Mouse (Mus musculus) bone marrow macrophage, adult 2 months (primary cell): ENCODE data around the gene S100g.

Experiments
- CTCF ChIP-seq: IDR thresholded peaks from 2 replicates; pipeline ENCODE4 v1.5.1; 2012; ENCODE audit warnings: low read depth, mild to moderate bottlenecking, low read length, moderate library complexity
- POLR2A ChIP-seq: IDR thresholded peaks from 2 replicates; pipeline ENCODE4 v1.6.1; 2012; ENCODE audit warnings: mild to moderate bottlenecking, low read depth, low read length, borderline replicate concordance

DNA sequence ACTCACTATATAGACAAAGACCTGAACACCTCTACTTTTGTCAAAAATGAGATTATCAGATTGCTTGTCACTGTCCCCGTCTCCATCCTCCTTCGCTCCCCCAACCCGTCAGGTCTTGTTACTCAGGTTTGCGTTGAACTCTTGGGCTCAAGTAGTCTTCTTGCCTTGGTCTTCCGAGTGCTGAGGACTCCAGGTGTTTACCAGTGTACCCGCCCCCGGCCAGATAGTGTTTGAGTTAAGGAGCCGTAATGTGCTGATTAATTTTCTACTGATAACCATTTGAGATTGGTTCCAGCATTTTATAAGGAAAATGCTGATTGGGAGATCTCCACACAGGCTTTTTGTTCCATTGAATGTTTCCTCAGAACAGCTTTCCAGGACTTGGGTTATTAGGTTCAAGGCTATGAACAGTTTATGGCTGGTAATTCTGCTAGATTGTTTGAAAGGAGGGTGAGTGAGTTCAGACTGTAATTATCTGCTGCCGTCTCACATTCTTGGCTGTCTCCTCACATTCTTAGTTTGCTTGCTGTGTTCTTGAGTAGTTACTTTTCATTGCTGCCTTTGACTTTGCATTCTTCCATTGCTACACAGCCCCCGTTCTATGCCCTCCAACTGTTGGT is 22.6 kb upstream of the S100g start:
- no peak for TF ChIP-seq POLR2A
- TF ChIP-seq CTCF: no peak
